Mouse (Mus musculus) embryonic stem cell, embryonic (primary cell): ENCODE results near the gene Tpmt.

Experiments
- CTCF ChIA-PET, 4 experiments: fragments of 300-600 bp in 2 of 4; fragments of 350-600 bp in 2 of 4; sonication (Branson Sonifier 250); formaldehyde crosslinking; loops; one replicate each; lab custom pipeline; 2022; ENCODE audit warnings: inconsistent platforms in 2 of 4; lab: Charles Lee
- POLR2A ChIA-PET, 4 experiments: fragments of 300-600 bp in 2 of 4; fragments of 350-600 bp in 2 of 4; sonication (Branson Sonifier 250); formaldehyde crosslinking; loops; one replicate each; lab custom pipeline; 2022; ENCODE audit warnings: antibody characterized with exemption in 4 of 4, inconsistent platforms in 1 of 4; lab: Charles Lee

Gene Tpmt

DNA sequence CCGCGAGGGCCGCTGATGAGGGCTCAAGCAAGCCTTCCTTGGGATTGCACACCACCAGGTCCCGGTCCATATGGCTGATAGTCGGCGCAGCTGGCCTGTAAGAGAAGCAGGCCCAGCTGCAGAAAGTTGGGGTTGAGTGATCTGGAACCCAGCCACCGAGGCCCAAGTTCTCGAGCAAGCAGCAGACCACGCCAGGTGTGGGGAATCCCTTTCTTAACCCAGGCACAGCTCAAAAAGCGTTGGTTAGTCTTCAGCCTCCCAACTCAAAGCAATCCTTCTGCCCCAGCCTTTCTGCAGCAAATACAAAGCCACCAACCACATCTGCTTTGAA lies at the start of gene Tpmt:
Tpmt (minus strand) TSS at position 121 of the 331 bp plus-strand sequence.
- POLR2A ChIA-PET = interaction anchor here in 2 of 4 experiments (1.2 to 3.1 kb wide), 7 partner anchors 10 to 70 kb away, joined by 3 to 15 read pairs (median 5); no protein-coding TSS in a partner anchor

DNA sequence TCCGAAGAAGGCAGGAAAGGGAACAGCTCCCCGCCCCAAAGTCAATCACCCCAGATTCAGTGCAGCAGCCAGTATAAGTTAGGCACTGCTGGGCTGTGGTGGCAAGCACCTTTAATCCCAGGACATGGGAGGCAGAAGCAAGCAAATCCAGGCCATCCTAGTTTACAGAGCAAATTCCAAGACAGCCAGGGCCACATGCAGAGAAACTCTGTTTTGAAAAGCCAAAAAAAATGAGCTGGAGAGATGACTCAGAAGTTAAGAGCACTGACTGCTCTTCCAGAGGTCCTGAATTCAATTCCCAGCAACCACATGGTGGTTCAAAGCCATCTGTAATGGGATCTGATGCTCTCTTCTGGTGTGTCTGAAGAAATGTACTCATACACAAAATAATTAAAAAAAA lies 49.3 kb upstream of the Tpmt start:
- ChIA-PET CTCF (no interaction called here), POLR2A (interaction anchor here in 2 of 4 experiments (0.8 to 14.4 kb wide), 8 partner anchors 8 to 179 kb away, joined by 3 to 134 read pairs (median 4); partner anchors contain the start of gene Dek (in 1 of the 2))

More for the DNA sequence above, at the start of gene Tpmt:
- CTCF ChIA-PET = interaction anchor here in 1 of 4 experiments (2.6 kb wide), 1 partner anchor 234 kb away, joined by 8 read pairs; no protein-coding TSS in a partner anchor

DNA sequence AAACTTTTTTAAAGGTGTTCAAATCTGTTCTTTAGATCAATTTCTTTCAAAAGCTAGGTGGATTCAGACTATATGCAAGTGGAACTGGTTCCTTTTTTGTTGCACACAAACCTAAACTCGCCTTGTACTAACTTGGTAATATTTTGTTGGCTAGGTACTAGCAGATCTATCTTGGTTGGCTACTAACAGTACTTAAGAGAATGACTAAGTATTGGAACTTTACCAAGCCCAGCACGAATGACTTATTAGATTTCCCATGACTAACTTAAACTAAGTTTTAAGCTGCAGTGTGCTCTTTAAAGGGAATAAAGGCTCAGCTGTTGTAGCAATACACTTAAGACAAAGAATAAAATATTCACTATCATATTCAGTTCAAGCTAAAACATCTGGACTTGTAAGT lies 44.7 kb upstream of the Tpmt start:
- ChIA-PET CTCF (interaction anchor here in 1 of 4 experiments (1.2 kb wide), 1 partner anchor 33 kb away, joined by 3 read pairs; the partner anchor contains the start of gene Rnf144b), POLR2A (interaction anchor here in 3 of 4 experiments (0.6 to 14.4 kb wide), 6 partner anchors 9 to 30 kb away, joined by 3 to 134 read pairs (median 4); partner anchors contain the start of gene Dek (in 2 of the 3))

DNA sequence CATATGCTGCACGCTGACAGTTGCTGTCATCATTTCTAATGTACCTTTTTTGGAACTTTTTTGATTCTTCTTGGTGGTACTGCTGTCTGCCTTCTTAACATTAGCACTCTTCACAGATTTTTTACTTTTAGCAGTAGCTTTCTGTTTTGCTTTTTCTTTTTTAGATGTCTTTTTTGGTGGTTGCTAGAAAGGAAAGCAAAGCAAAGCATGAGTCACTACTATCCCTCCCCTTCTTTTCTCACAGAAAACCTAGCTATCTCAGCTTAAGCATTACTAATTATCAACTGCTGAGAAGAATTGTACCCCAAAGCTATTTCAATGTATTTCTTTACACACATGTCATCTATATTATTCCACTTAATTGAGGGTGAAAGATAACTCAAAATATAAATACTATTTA lies 43.9 kb upstream of the Tpmt start:
- ChIA-PET CTCF (interaction anchor here in 1 of 4 experiments (1.2 kb wide), 1 partner anchor 34 kb away, joined by 3 read pairs; the partner anchor contains the start of gene Rnf144b), POLR2A (interaction anchor here in 3 of 4 experiments (0.5 to 14.4 kb wide), 11 partner anchors 10 to 280 kb away, joined by 3 to 134 read pairs (median 3); partner anchors contain the start of gene Dek (in 1 of the 3))

DNA sequence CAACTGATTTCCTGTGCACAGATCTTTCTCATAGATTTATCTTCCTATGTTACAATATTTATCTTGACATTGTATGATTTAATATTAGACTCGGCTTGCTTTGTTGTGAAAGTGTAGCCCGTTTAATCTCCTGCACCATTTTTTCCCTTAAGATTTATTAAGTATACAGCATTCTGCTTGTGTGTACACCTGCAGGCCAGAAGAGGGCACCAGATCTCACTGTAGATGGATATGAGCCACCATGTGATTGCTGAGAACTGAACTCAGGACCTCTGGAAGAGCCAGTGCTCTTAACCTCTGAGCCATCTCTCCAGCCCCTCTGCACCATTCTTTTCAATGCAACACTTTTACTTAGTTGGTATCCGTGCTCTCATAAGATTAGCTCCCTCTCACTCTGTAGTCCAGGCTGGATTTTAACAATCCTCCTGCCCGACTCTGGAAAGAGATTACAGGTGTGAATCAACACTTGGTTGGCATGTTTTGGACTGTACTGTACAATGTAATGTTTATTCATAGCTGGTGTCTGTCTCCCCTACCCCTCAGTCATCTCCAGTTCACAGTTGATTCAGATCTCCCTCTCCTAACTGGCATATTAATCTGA lies 36.5 kb upstream of the Tpmt start:
- ChIA-PET CTCF (interaction anchor here in 2 of 4 experiments (0.5 to 1.3 kb wide), 2 partner anchors 97 to 206 kb away, joined by 3 read pairs; no protein-coding TSS in a partner anchor), POLR2A (interaction anchor here in 2 of 4 experiments (0.7 to 2.4 kb wide), 10 partner anchors 10 to 38 kb away, joined by 3 to 11 read pairs (median 6); partner anchors contain the start of gene Kdm1b (in 1 of the 2))

DNA sequence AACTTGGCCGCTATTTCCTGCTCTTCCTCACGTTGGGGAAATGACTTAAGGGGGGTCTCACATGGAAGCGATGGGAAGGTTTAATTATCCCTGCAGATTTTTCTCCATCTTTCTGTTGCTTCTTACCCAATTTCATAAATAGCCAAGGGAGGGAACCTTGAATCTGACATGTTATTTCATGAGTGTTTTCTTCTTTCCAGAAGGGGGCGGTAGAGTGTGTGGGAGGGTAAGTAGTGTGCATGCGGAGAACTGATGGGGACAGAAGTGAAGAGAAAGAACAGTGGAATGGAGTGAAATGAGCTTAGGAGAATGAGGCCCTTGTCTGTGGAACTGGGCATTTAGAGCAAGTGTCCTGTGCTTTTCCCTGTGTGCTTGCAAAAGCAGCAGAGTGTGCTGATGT lies 34.3 kb upstream of the Tpmt start:
- POLR2A ChIA-PET = interaction anchor here in 2 of 4 experiments (0.5 to 1.6 kb wide), 3 partner anchors 12 to 213 kb away, joined by 3 to 4 read pairs (median 4); no protein-coding TSS in a partner anchor
- CTCF ChIA-PET = interaction anchor here in 2 of 4 experiments (0.5 to 1.1 kb wide), 4 partner anchors 8 to 209 kb away, joined by 3 to 5 read pairs (median 3); no protein-coding TSS in a partner anchor

DNA sequence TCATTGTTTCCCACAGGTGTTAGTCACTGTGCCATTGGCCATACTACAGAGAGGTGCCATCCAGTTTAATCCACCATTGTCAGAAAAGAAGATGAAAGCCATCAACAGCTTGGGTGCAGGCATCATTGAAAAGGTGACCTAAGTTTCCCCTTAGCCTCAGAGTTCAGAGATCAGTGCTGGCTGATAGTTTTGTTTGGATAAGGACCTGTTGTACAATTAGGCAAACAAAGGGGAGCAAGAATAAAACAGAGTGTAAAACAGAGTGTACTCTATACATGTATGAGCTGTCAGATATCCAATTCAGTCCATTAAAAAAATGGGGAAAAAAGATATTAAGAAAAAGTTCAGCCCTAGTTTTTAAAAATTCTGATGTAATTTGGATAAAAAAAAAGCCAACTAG lies 32.8 kb upstream of the Tpmt start:
- ChIA-PET POLR2A (interaction anchor here in 1 of 4 experiments (1.6 kb wide), 1 partner anchor 14 kb away, joined by 4 read pairs; no protein-coding TSS in a partner anchor), CTCF (interaction anchor here in 1 of 4 experiments (0.5 kb wide), 1 partner anchor 181 kb away, joined by 6 read pairs; no protein-coding TSS in a partner anchor)

DNA sequence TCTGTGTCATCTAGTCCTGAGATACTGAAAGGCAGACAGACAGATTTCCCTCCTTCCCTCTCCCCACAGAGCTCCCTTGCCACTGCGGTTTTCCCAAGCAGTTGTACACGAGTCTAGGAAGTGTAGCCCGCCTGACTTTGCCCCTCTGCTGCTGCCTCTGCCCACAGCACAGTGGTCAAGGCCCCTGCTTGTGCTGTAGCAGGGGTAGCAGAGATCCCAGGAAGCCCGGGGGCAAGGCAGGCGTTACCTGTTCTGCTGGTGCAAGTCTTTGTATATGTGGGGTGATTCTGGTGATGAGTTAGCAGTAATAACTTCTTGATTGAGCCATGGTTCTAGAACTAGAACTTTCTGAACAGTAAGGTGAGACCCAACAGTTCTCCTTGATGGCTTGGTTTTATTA lies 31.6 kb upstream of the Tpmt start:
- ChIA-PET CTCF (interaction anchor here in 1 of 4 experiments (0.6 kb wide), 1 partner anchor 205 kb away, joined by 4 read pairs; no protein-coding TSS in a partner anchor), POLR2A (interaction anchor here in 2 of 4 experiments (1.3 to 2.8 kb wide), 6 partner anchors 9 to 266 kb away, joined by 3 to 11 read pairs (median 5); partner anchors contain the start of gene Kdm1b (in 1 of the 2))

DNA sequence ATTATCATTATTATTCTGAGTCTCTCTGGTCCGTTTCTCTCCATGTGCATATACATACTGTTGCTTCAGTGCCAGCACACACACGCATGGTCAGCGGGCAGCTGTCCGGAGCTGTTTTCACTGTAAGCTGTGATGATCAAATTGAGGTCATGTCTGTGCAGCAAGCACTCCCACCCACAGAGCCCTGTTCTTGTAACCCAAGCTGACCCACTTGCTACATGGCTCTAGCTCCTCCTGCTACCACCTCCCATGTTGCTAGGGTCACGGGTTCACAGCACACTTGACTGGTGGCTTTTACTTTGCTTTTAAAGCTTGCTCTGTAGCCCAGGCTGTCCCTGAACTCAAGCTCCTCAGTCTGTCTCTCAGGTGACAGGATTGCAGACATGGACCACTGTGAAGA lies 27.9 kb upstream of the Tpmt start:
- POLR2A ChIA-PET = interaction anchor here in 1 of 4 experiments (1.0 kb wide), 1 partner anchor 21 kb away, joined by 3 read pairs; no protein-coding TSS in a partner anchor

DNA sequence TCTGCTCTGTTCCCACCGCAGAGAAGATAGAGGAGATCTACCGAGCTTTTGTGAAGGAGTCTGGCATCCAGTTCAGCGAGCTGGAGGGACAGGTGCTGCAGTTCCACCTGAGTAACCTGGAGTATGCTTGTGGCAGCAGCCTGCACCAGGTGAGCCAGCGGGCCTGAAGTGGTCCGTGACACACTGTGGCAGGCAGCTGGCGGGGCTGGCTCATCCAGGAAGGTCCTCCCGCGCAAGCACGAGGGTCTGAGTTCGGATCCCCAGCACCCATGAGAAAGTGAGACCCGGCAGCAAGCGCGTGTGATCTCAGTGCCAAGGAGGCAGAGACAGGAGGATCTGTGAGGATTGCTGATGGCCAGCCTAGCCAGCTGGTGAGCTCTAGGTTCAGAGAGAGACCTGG lies 27.3 kb upstream of the Tpmt start:
- ChIA-PET CTCF (no interaction called here), POLR2A (interaction anchor here in 2 of 4 experiments (0.6 to 1.4 kb wide), 3 partner anchors 11 to 23 kb away, joined by 3 to 4 read pairs (median 3); no protein-coding TSS in a partner anchor)

More for the DNA sequence above, 27.9 kb upstream of the Tpmt start:
- CTCF ChIA-PET = no interaction called here

DNA sequence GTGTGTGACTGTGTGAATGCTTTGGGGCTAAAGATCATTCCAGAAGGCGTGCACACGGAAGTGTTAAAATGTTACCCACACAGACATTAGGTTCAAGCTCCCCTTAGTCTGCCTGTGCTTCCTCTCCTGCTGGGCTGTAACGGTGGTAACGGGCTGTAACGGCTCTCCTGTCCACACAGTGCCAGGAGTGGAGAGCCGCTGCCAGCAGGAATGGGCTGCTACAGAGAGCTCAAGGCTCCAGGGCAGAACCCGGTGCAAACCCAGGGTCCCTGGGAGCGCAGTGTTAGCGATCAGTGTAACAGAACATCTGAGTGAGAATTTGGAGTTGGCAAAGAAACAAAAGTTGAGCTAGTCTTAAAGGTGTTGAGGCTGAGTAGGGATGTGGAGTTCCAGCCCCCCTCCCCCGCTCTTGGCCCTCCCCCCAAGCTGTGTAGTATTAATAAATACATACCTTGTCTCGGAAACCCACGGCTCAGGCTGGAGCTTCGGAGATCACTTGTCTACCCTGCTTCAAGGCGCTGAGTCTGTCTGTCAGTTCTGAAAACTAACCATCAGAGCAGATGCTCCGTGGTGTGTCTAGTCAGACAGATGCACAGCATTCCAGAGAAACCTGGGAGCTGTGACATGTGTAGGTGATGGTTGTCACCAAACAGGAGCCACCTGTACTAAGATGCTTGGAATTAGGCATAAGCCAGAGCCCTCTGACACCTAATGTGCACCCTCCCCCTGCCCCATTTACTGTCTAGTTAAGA lies 26.0 kb upstream of the Tpmt start:
- CTCF ChIA-PET = interaction anchor here in 2 of 4 experiments (0.7 to 1.1 kb wide), 3 partner anchors 7 to 506 kb away, joined by 3 to 9 read pairs (median 6); no protein-coding TSS in a partner anchor
- POLR2A ChIA-PET = interaction anchor here (0.6 to 1.6 kb wide), 10 partner anchors 9 to 42 kb away, joined by 3 to 9 read pairs (median 4); partner anchors contain the start of gene Kdm1b (in 1 of the 4)

DNA sequence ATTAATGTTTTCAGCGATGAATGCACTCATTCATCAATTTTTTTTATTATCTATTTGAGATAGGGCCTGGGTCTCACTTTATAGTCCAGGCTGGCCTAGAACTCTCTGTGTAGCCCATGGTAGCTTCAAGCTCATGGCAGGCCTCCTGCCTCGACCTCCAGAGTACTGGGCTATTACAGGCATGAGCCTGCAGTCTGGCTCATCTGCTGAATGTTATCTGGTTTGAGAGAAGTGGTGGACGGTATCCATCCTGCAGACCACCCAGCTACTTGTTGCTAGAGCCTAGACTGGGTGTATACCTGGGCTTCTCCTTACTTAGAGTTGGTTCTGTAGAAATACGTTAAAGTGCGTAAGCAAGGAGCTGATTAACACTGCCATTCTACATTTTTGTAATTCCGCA lies 22.5 kb upstream of the Tpmt start:
- POLR2A ChIA-PET = interaction anchor here in 2 of 4 experiments (0.6 to 1.9 kb wide), 7 partner anchors 8 to 193 kb away, joined by 3 to 5 read pairs (median 4); no protein-coding TSS in a partner anchor
- CTCF ChIA-PET = no interaction called here

DNA sequence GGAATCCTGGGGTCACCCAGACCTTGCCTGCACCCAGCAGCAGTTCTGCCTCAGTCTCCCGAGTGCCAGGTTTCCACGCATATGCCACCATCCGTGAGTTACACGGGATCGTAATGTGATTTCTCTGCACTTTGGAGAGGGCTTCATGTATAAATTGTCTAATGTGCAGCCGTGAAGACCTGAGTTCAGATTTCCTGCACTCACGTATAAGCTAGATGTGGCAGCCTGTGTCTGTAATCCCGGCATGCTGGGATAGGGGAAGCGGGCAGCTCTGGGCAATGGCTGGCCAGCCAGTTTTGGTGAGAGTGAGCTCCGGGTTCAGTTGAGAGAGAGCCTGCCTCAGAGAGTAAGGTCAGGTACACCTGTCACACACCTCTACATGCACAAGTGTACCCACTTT lies 22.0 kb upstream of the Tpmt start:
- ChIA-PET CTCF (interaction anchor here in 1 of 4 experiments (1.2 kb wide), 1 partner anchor 234 kb away, joined by 3 read pairs; no protein-coding TSS in a partner anchor), POLR2A (interaction anchor here in 2 of 4 experiments (0.6 to 1.9 kb wide), 6 partner anchors 8 to 259 kb away, joined by 3 to 5 read pairs (median 4); no protein-coding TSS in a partner anchor)

DNA sequence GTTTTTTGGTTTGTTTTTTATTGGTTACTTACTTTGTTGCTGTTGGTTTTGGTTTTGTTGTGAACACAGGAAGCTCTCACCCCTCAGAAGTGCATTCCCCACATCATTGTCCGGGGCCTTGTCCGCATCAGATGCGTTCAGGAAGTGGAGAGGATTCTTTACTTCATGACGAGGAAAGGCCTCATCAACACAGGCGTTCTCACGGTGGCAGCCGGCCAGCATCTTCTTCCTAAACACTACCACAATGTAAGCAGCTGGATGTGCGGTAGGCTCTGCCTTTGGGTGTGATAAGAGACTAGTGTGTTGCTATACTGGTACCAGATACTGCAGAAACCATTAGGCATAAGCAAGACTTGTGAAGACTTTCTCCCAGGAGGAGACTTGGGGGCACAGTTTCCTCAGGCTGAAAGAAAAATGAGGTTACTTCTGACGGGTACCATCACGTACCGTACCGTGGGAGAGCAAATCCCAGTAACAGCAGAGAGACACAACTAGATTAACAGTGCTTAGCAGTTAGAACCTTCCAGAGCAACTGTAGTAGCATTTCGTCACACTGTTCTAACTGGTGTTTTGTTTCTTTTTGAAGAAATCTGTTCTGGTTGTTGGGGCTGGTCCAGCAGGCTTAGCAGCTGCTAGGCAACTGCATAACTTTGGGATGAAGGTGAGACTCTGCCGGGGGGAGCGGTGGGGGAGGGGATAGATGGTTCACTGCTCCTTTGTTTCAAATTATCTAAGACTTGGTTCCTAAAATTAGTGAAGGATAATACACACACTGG lies 19.6 kb upstream of the Tpmt start:
- CTCF ChIA-PET = no interaction called here
- POLR2A ChIA-PET = interaction anchor here in 2 of 4 experiments (1.0 to 1.5 kb wide), 2 partner anchors 8 to 11 kb away, joined by 4 read pairs; no protein-coding TSS in a partner anchor

DNA sequence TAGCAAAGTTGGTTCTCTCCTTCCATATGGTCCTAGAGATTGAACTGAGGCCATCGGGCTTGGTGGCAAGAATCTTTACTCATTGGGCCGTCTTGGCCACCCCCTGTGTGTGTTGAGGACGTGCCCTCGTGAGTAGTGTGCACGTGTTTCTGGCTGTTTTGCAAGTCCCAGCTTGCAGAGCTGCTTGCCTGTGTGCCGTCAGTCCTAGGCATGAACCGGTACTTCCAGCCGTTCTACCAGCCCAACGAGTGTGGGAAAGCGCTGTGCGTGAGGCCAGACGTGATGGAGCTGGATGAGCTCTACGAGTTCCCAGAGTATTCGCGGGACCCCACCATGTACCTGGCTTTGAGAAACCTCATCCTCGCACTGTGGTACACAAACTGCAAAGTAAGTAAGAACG lies 18.2 kb upstream of the Tpmt start:
- ChIA-PET CTCF (no interaction called here), POLR2A (no interaction called here)

DNA sequence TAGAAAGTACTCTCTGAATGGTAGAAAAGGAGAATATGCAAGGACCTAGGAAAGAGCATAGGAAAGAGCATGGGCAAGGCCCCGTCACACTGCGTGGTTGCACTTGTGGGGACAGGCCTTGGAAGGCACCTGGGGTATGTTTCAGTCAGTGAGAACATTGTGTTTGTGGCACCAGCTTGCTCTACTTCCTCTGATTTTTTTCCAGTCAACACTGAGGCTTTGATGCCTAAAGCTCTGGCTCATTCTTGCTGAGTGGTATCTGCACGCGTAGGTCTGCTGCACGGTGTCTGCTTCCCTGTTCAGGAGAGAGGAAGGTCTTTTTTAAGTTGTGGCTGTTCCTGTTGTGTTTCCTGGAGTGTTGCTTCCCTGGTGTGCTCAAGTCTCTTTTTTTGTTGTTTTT lies 12.2 kb upstream of the Tpmt start:
- POLR2A ChIA-PET = interaction anchor here in 3 of 4 experiments (0.8 to 1.9 kb wide), 9 partner anchors 8 to 331 kb away, joined by 3 to 9 read pairs (median 3); partner anchors contain the start of genes Kdm1b (in 2 of the 3) and Tpmt (in 1 of the 3)
- CTCF ChIA-PET = no interaction called here

DNA sequence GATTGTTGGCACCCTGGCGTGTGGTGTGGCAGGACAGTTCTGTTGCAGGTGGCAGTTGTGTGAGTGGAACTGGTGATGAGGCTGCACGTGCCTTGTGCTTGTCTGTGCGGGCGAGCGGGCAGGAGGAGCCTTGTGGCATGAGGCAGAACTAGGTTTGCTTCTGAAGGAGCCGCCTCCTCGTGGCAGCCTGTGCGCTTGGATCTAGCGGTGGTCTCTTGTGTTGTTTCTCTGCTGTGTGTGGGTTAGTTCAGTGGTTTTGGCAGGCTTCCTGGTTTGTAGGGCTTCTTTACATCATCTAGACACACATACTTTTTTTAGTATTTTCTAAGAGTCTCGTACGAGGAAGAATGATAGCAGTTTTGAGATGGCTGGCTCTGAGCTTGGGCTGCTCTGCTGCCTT lies 11.6 kb upstream of the Tpmt start:
- POLR2A ChIA-PET = interaction anchor here in 3 of 4 experiments (0.8 to 1.9 kb wide), 10 partner anchors 9 to 330 kb away, joined by 3 to 9 read pairs (median 4); partner anchors contain the start of genes Kdm1b (in 2 of the 3) and Tpmt (in 2 of the 3)
- CTCF ChIA-PET = no interaction called here
